Mouse (Mus musculus): ENCODE measurements around the gene Epb41l4b. TPM values are rescaled to one million over a fixed set of nuclear protein-coding genes. Genes with fewer than 3 reads are reported as not detected.

The Epb41l4b gene
- polyA plus RNA-seq, 1 experiment from 2014 or later: 2.3 TPM

DNA sequence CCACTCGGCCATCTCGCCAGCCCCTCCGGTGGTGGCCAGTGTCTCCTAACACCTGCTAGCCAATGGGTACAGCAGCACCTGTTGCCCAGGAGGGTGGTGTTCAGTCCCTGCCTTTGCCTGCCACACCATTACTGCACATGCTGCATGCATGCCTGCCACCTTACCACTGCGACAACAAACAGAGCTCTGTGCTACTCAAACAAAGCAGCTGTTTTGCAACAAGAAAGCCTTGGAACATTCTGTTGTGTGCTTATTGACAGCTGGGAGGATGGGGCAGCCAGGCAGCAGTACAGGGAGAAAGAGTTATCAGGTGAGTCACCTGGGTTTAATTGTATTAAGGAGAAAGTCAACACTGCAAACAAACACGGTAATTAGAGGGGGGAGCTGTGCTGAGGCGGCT lies 72.6 kb downstream of the Epb41l4b start:
- 0 out of 2 replicates have a peak, but pooled peaks cover 3% of the 10 kb centered on the region for H3K4me1 ChIP-seq (replicated peaks)
- H3K4me2 ChIP-seq (replicated peaks): no peak overlapping the region
- WGBS: 79% methylated on average over 6 of the region's 6 CpGs
- H3K9ac ChIP-seq (replicated peaks): no peak overlapping the region
- H3K27ac ChIP-seq: no peak overlapping the region
- H3K4me3 ChIP-seq (replicated peaks): no peak overlapping the region
- H3K27me3 ChIP-seq: no peaks in the 10 kb centered on the region
- H3K9me3 ChIP-seq: no peaks in the 10 kb centered on the region
- ATAC-seq: no peak
- no peaks in the 10 kb centered on the region for H3K36me3 ChIP-seq

DNA sequence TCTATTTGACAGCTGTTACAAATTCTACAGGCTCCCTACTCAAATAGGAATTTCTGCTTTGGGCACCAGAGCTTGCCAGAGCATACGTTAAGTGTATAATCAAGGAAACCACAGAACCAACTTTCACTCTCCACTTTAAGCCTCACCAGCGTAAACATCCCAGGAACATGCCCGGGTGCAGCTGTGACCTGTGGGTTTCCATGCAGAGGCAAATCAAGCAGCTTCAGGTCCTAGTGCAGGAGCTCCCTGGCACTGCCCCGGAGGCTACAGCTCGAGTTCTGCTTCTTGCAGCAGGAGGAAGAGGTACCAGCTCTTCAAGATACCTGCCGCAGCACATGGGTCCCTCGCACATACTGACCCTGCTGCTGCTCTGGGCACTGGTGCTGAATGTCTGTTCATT lies 74.8 kb downstream of the Epb41l4b start:
- no peaks in the 10 kb centered on the region for H3K27me3 ChIP-seq
- no peak overlapping the region for H3K9ac ChIP-seq (replicated peaks)
- no peak overlapping the region for H3K4me3 ChIP-seq (replicated peaks)
- 84% methylated on average over 7 of the region's 7 CpGs for WGBS
- ATAC-seq: no peak
- H3K4me1 ChIP-seq (replicated peaks): peaks cover 16% of the 10 kb centered on the region
- H3K9me3 ChIP-seq: no peaks in the 10 kb centered on the region
- H3K36me3 ChIP-seq: no peaks in the 10 kb centered on the region
- no peak overlapping the region for H3K4me2 ChIP-seq (replicated peaks)
- no peak overlapping the region for H3K27ac ChIP-seq

DNA sequence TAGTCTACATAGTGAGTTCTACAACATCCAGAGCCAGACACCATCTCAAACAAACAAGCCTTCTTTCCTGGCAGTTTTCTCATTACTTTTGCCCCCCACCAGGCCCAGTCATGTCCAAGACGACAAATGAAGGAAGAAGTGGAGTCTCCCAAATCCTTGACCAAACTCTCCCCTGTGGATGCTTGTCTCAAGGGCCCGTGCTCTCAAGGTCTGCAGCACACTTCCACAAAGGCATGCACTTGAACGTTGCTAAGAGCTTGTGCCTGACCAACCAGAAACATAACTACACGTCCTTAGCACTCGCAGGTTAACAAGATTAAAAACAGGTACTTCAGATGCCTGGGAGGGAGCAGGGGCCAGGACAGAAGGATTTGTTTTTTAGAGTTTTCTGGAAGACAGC lies 75.4 kb downstream of the Epb41l4b start:
- Histone ChIP-seq H3K4me2 (replicated peaks) (no peak overlapping the region), H3K27ac (no peak overlapping the region), H3K27me3 (no peaks in the 10 kb centered on the region), H3K9ac (replicated peaks) (no peak overlapping the region), H3K4me1 (replicated peaks) (peaks cover 17% of the 10 kb centered on the region), H3K9me3 (no peaks in the 10 kb centered on the region), H3K36me3 (no peaks in the 10 kb centered on the region), H3K4me3 (replicated peaks) (no peak overlapping the region)
- 78% methylated on average over 5 of the region's 5 CpGs for WGBS
- no peak for ATAC-seq

DNA sequence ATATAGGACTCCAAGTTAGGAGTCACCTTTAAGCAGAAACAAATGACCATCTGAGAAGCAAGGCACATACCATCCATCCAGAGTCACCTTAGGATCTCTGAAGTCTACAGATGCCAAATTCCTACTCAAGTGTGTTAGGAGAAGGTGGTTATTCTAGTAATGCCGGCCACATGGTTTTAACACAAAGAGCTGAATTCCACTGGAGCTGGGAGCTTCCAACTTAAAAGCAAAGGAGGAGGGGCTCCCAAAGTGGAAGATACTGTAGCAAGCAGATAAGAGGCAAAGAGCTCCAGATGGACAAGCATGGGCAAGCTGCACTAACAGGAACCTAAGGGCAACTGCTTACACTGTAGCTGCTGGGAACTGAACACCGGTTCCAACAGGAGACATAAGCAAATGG lies 76.3 kb downstream of the Epb41l4b start:
- ATAC-seq: no peak
- H3K9me3 ChIP-seq: no peaks in the 10 kb centered on the region
- no peaks in the 10 kb centered on the region for H3K27me3 ChIP-seq
- 90% methylated on average over 2 of the region's 2 CpGs for WGBS
- no peak overlapping the region for H3K4me2 ChIP-seq (replicated peaks)
- no peak overlapping the region for H3K4me3 ChIP-seq (replicated peaks)
- no peak overlapping the region for H3K27ac ChIP-seq
- peaks cover 17% of the 10 kb centered on the region for H3K4me1 ChIP-seq (replicated peaks)
- H3K9ac ChIP-seq (replicated peaks): no peak overlapping the region
- no peaks in the 10 kb centered on the region for H3K36me3 ChIP-seq

DNA sequence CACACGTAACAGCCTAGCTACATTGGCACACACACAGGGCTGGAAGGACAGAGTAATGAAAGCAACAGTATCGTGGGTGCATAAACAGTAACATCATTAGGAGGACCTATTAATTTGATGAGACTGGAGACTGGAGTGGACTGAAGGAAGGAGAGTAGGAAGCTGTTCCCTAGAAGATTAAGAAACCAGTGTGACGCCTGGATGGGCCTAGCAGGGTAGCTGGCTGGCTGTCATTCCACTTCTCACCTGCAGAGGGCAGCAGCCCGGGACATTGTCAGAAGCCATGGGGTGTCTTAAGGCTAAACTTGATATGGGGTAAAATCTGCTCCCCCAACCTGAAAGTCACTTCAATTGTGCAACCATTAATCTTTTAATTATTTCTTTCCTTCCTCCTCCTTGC lies 78.0 kb downstream of the Epb41l4b start:
- H3K27me3 ChIP-seq: no peaks in the 10 kb centered on the region

DNA sequence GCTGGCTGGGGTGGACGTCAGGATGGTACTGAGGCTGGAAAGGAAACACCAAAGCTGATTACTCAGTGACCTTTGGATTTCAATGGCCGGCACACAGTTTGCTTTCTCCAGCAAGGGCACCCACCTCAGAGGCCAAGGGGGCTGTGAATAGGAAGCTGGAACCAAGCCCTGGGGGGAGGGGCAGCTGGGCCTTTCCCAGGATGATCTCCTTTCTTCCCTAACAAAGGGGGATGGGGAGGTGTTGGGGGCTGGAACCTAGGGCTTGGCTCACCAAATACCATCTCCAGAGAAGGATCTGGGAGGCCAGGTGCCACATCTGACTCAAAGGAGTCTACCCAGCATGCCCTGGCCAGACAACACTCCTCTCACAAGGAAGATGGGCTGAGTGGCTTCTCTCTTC lies 78.4 kb downstream of the Epb41l4b start:
- ATAC-seq: no peak; the same call in 1 of the 2 replicates
- 10% methylated on average over 2 of the region's 2 CpGs for WGBS

More for the DNA sequence above, 78.0 kb downstream of the Epb41l4b start:
- WGBS: 24% methylated on average over 4 of the region's 4 CpGs
- no peaks in the 10 kb centered on the region for H3K9me3 ChIP-seq
- peak; percentile 75 for ATAC-seq
- H3K4me3 ChIP-seq (replicated peaks): no peak overlapping the region
- peaks cover 17% of the 10 kb centered on the region for H3K4me1 ChIP-seq (replicated peaks)
- no peak overlapping the region for H3K27ac ChIP-seq
- H3K4me2 ChIP-seq (replicated peaks): no peak overlapping the region
- H3K9ac ChIP-seq (replicated peaks): no peak overlapping the region
- H3K36me3 ChIP-seq: no peaks in the 10 kb centered on the region

DNA sequence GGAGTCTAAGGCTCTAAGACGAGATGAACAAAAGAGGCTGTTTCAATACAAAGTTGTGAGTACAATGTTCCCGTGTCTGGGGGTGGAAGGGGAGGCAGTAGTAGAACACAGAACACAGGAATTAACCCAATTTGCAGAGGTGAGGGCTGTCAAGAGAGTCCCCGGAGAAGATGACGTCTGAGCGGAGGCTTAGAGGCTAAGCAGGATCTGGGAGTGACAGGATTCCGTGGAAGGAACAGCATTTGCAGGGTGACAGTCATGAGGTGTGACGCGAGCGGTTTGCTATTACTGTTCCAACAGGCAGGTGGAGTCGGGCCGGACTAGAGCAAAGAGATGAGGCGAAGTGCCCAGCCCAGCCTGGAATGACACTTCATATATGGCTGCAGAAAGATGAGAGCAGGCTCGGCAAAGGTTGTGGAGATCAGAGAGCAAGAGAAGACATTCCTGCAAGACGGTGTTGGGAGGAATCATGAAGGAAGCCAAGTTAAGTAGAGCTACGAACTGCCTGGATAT lies 82.9 kb downstream of the Epb41l4b start:
- no peak for ATAC-seq
- WGBS: 73% methylated on average over 15 of the region's 15 CpGs

More for the DNA sequence above, 78.4 kb downstream of the Epb41l4b start:
- Histone ChIP-seq H3K27me3 (no peaks in the 10 kb centered on the region), H3K9ac (replicated peaks) (0 out of 2 replicates have a peak overlapping the region, but pooled peaks have one; percentile 14), H3K4me3 (replicated peaks) (no peak overlapping the region), H3K27ac (no peak overlapping the region), H3K4me2 (replicated peaks) (no peak overlapping the region), H3K9me3 (no peaks in the 10 kb centered on the region), H3K36me3 (no peaks in the 10 kb centered on the region), H3K4me1 (replicated peaks) (peaks cover 17% of the 10 kb centered on the region)

DNA sequence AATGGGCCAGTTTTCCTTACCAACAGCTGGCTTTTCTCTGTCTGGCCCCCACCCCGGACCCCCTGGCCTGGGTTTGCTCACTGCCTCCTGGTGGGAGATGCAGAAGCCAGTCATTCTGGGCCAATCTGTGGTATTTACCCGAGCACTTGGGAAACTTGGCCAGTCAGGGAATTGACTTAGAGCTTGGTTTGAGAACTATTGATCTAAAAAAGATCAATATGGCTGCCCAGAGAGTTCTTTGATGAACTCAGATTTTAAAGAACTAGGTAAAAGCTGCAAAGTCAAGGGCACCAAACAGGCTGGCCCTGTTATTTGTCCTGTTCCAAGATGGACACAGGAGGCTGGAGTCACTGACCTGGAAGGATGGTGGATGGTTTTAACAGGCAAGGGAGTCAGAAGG lies 84.6 kb downstream of the Epb41l4b start:
- H3K27me3 ChIP-seq: no peaks in the 10 kb centered on the region
- no peaks in the 10 kb centered on the region for H3K36me3 ChIP-seq
- no peaks in the 10 kb centered on the region for H3K9me3 ChIP-seq
- no peak overlapping the region for H3K9ac ChIP-seq (replicated peaks)
- H3K4me1 ChIP-seq (replicated peaks): peaks cover 18% of the 10 kb centered on the region
- H3K4me2 ChIP-seq (replicated peaks): no peak overlapping the region
- 69% methylated on average over 2 of the region's 2 CpGs for WGBS
- ATAC-seq: no peak
- H3K4me3 ChIP-seq (replicated peaks): no peak overlapping the region
- no peak overlapping the region for H3K27ac ChIP-seq

More for the DNA sequence above, 82.9 kb downstream of the Epb41l4b start:
- Histone ChIP-seq H3K4me3 (replicated peaks) (no peak overlapping the region), H3K27ac (no peak overlapping the region), H3K4me2 (replicated peaks) (no peak overlapping the region), H3K4me1 (replicated peaks) (peaks cover 27% of the 10 kb centered on the region), H3K9me3 (no peaks in the 10 kb centered on the region), H3K9ac (replicated peaks) (no peak overlapping the region), H3K27me3 (no peaks in the 10 kb centered on the region), H3K36me3 (no peaks in the 10 kb centered on the region)

DNA sequence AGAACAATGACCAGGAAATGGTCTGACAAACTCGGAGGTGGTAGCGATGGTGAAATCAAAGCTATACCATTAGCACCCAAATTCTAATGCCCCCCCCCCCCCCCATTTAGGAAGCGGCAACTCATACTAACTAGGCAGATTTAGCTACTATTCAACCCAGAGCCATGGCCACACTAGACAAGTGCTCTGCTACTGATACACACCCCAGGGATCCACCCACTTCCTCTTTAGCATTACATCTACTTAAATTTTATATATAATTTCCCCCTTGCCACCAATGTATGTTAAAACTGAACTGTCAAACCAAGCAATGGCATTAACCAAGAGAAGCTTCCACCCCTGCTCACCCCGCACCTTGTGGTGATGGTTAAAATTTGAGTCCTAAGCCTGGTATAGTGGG lies 85.6 kb downstream of the Epb41l4b start:
- WGBS: 94% methylated on average over 4 of the region's 4 CpGs
- Histone ChIP-seq H3K9ac (replicated peaks) (no peak overlapping the region), H3K9me3 (no peaks in the 10 kb centered on the region), H3K36me3 (no peaks in the 10 kb centered on the region), H3K27ac (no peak overlapping the region), H3K4me3 (replicated peaks) (no peak overlapping the region), H3K27me3 (no peaks in the 10 kb centered on the region), H3K4me1 (replicated peaks) (peaks cover 20% of the 10 kb centered on the region), H3K4me2 (replicated peaks) (no peak overlapping the region)
- ATAC-seq: no peak

DNA sequence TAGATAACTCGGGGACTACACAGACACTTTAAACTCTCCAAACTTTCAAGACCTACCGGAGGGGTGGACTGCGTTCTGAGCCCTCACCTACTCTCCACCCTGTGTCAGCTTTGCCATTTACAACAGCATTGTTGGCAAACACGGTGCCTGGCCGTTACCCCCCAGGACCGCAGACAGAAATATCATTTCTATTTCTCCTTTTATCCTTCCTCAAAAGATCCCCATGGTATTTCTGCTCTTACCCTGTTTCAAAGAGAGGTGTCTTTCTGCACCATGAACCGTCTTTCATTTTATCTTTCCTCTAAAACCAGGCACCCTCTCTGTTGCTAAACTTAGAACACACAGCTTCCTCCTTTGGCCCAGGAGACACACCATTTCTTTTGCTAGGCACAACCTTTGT lies 87.6 kb downstream of the Epb41l4b start:
- Histone ChIP-seq H3K4me2 (replicated peaks) (no peak overlapping the region), H3K4me1 (replicated peaks) (peaks cover 20% of the 10 kb centered on the region), H3K27ac (no peak overlapping the region), H3K27me3 (no peaks in the 10 kb centered on the region), H3K9me3 (no peaks in the 10 kb centered on the region), H3K4me3 (replicated peaks) (no peak overlapping the region), H3K9ac (replicated peaks) (no peak overlapping the region), H3K36me3 (no peaks in the 10 kb centered on the region)
- WGBS: 75% methylated on average over 7 of the region's 7 CpGs
- ATAC-seq: no peak

DNA sequence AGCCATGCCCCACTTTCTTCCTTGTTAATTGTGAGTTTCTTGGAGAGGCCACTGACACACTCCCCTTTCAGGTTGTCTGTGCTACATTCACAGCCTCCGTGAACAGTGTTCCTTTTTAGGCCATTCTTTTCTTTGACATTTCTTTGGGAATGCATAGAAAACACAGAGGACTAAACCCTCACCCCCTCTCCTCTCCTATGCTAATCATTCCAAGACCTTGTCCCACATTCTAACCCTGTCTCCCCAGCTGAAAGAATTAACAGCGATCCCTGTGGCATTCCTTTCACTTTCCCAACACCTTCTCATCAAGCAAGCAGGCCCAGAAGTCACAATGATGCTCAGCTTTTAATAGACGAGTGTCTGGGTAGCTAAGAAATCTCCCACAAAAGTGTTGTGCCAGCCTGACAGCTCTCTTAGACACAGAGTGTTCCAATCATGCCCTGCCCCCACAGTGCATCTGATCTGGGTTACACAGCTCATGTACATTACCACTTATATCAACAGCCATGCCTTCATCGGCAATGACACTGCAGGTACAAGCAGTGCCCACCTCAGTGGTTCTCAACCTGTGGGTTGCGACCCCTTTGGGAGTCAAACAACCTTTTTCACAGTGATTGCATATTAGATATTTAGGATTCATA lies 93.8 kb downstream of the Epb41l4b start:
- ATAC-seq: 0 out of 2 replicates have a peak, but pooled peaks have one; percentile 43
- WGBS: 41% methylated on average over 5 of the region's 5 CpGs
- no peak overlapping the region for H3K9ac ChIP-seq (replicated peaks)
- H3K4me1 ChIP-seq (replicated peaks): peaks cover 28% of the 10 kb centered on the region
- H3K9me3 ChIP-seq: 0 out of 2 replicates have a peak, but pooled peaks cover 5% of the 10 kb centered on the region
- H3K4me2 ChIP-seq (replicated peaks): no peak overlapping the region
- H3K4me3 ChIP-seq (replicated peaks): no peak overlapping the region
- no peaks in the 10 kb centered on the region for H3K36me3 ChIP-seq
- no peak overlapping the region for H3K27ac ChIP-seq
- H3K27me3 ChIP-seq: no peaks in the 10 kb centered on the region

DNA sequence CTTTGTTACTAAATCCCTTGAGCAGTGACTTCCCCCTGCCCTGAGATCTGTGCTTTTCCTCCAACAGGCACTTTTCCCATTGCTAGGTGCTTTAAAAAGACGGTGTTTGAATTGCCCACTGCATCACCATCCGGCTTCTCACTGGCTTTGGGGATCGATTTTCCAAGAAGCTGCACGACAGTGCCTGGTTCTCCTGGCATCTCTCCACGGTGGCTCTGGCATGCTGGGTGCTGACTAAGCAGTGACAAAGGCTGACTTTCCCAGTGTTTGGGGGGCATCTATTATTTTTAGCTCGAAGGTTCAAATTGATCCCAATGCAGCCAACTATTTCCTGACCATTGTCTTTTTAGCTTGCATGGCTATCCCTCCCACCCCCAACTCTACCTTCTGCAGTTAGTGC lies 94.7 kb downstream of the Epb41l4b start:
- peaks cover 25% of the 10 kb centered on the region for H3K4me1 ChIP-seq (replicated peaks)
- no peak overlapping the region for H3K27ac ChIP-seq
- H3K9me3 ChIP-seq: 0 out of 2 replicates have a peak, but pooled peaks cover 7% of the 10 kb centered on the region
- no peak overlapping the region for H3K4me3 ChIP-seq (replicated peaks)
- H3K27me3 ChIP-seq: no peaks in the 10 kb centered on the region
- WGBS: 61% methylated on average over 6 of the region's 6 CpGs
- ATAC-seq: no peak
- no peak overlapping the region for H3K9ac ChIP-seq (replicated peaks)
- no peak overlapping the region for H3K4me2 ChIP-seq (replicated peaks)
- no peaks in the 10 kb centered on the region for H3K36me3 ChIP-seq
